Mouse (Mus musculus) CD4-positive naive resting alpha-beta T cell, adult 57 days (primary cell): Measurements from ENCODE around the gene Olfr215. TPM values are rescaled to one million over a fixed set of nuclear protein-coding genes. Genes with fewer than 3 reads are reported as not detected.

Experiments
- total RNA-seq: library from RNA; stranded (reverse); gene quantifications from one replicate; pipeline ENCODE4 v1.2.4, GENCODE M21; 2023

The Olfr215 gene
- total RNA-seq = not detected

GRCm38 (mm10) chr6:116584095-116584494, at the start of gene Olfr215:
Olfr215 (minus strand) TSS chr6:116584195.

GRCm38 (mm10) chr6:116628539-116629171, 44.7 kb upstream of the Olfr215 start, which contains the start of gene Zfp422:
Zfp422 (minus strand) TSS chr6:116628999.

GRCm38 (mm10) chr6:116553935-116554334, 30.1 kb downstream of the Olfr215 start, which contains the start of gene Olfr214:
Olfr214 (plus strand) TSS chr6:116554235.

GRCm38 (mm10) chr6:116550841-116551240, 33.2 kb downstream of the Olfr215 start, which contains the start of gene Gm5580:
Gm5580 (plus strand) TSS chr6:116551141.

GRCm38 (mm10) chr6:116538156-116538555, 45.8 kb downstream of the Olfr215 start, which contains the start of gene Olfr213:
Olfr213 (plus strand) TSS chr6:116538456.

Other genes starting within 250 kb of the Olfr215 start
- gene March8, start 246.2 kb downstream of the Olfr215 start, total RNA-seq = 1.2 TPM
- gene Alox5, start 123.0 kb downstream of the Olfr215 start, total RNA-seq = 0.50 TPM
- gene Olfr211, start 95.1 kb downstream of the Olfr215 start, total RNA-seq = not detected
- not detected for gene Olfr212, start 77.7 kb downstream of the Olfr215 start, total RNA-seq
- gene Olfr213, start 45.7 kb downstream of the Olfr215 start, total RNA-seq = not detected
- 3.4 TPM for gene Gm5580, start 33.1 kb downstream of the Olfr215 start, total RNA-seq
- not detected for gene Olfr214, start 30.0 kb downstream of the Olfr215 start, total RNA-seq
- gene Zfp422, start 44.8 kb upstream of the Olfr215 start, total RNA-seq = 17.9 TPM
- gene Depp1, start 66.4 kb upstream of the Olfr215 start, total RNA-seq = not detected
- 3.3 TPM for gene Rassf4, start 89.8 kb upstream of the Olfr215 start, total RNA-seq
- gene Tmem72, start 132.7 kb upstream of the Olfr215 start, total RNA-seq = 0.18 TPM